Mouse (Mus musculus) layer of hippocampus, adult 11-12 months (tissue): Measurements from ENCODE around the gene Scyl1.
"Not testable (repeated sequence)": the region's sequence is repeated elsewhere in the genome, so short reads cannot be mapped to it uniquely, and the experiment has no call there.

Experiments used
- DNase-seq: peaks from one replicate; pipeline ENCODE4 v3.0.0; 2022; ENCODE audit warnings: low spot score

The Scyl1 gene

DNA sequence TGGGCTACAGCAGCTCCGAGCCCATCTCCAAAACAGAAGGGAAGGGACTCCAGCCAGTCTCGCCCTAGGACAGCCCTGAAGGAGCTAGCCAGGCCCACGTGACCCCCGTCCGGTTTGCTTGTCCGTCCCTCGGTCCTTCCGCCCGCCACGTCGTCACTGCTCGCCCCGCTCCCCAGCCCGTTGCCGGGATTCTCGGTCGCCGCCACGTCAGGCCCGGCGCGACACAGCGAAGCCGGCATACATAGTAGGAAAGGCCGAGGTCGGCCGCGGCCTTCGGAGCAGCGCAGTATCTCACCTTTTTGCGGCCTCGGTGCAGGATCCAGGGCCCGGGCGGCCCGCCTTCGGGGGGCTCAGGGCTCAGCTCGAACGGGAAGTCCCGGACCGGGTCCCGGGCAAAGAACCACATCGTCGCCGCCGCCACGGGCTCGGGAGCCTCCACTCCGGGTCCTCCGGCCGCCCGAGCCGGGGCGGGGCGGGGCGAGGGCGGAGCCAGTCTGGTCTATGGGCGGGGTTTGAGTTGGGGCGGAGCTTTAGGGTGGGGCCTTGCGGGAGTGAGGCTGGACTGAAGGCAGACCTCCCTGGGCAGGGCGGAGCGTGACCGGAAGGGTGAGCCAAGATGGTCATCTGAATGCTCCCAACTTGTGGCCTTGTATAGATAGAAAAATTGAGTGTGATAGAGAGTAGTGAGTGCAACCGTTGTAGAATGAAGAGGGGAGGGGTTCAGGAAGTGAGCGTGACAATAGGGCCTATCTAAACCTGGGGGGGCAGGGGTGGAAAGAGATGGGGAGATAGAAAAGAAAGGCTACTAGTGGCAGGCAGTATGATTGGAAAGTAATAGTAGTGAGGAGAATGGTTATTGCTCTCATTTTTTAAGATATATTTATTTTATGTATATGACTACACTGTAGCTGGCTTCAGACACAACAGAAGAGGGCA is at the start of gene Scyl1:
Scyl1 (minus strand) TSS at position 495 of the 936 bp plus-strand sequence.
- DNase-seq: peak; percentile 93

DNA sequence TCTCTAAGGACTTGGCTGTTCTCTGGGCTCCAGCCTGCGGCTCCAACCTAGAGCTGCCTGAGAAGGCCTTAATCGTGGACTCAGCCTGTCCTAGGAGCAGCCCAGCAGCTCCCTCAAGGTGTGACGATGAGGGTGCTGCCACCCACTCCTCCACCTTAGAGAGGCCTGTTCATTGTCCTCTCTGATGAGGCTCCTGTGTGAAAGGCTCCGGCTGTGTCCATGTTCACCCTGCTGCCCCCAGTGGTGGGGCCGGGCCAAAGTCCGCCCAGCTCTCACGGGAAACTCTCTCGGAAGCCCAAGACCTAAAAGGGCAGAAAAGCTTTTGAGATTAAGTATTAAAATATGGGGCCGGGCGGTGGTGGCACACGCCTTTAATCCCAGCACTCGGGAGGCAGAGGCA is 48.3 kb upstream of the Scyl1 start:
- DNase-seq: no peak

DNA sequence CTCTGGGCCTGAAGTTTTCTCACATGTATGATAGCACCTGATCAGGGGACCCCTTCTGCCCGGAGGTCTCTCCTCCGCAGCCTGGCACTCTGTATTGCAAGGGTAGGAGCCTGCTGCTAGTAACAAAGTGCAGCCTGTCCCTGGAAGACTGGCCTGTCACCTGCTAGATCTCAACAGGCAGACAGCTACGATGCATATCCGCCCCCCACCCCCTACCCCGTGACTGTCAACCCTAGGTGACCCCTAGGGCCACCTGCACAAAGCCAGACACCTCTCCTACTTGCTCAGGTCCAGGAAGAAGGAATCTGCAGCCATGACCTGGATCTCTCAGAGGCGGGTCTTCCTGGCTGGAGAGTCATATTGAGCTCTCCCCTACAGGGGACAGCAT is 47.4 kb upstream of the Scyl1 start:
- DNase-seq: no peak

- DNase-seq: peak; percentile 85
Observed at GRCm38 (mm10) chr19:5817703-5818589, 46.7 kb upstream of the Scyl1 start.

DNA sequence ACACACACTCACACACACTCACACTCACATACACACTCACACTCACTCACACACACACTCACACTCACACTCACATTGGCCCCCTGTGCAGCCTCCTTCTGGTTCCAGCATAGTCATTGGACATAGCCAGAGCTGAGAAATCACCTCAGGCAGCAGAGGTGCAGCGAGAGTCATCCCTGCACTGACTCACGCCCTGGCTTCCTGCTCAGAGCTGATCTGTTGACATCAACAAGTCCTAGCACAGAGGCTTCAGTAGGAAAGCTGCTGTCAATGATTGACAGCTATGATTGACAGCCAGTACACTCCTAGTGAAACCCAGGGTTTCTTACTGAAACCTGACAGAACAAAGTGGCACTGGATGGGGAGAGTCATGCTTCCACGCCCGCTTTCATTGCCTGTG is 44.7 kb upstream of the Scyl1 start:
- DNase-seq: no peak

GRCm38 (mm10) chr19:5815010-5815409 is 43.8 kb upstream of the Scyl1 start:
- no peak for DNase-seq

GRCm38 (mm10) chr19:5814048-5814447 is 42.8 kb upstream of the Scyl1 start:
- DNase-seq: not testable (repeated sequence)

- DNase-seq: no peak
Observed at GRCm38 (mm10) chr19:5813567-5813966, 42.3 kb upstream of the Scyl1 start.

DNA sequence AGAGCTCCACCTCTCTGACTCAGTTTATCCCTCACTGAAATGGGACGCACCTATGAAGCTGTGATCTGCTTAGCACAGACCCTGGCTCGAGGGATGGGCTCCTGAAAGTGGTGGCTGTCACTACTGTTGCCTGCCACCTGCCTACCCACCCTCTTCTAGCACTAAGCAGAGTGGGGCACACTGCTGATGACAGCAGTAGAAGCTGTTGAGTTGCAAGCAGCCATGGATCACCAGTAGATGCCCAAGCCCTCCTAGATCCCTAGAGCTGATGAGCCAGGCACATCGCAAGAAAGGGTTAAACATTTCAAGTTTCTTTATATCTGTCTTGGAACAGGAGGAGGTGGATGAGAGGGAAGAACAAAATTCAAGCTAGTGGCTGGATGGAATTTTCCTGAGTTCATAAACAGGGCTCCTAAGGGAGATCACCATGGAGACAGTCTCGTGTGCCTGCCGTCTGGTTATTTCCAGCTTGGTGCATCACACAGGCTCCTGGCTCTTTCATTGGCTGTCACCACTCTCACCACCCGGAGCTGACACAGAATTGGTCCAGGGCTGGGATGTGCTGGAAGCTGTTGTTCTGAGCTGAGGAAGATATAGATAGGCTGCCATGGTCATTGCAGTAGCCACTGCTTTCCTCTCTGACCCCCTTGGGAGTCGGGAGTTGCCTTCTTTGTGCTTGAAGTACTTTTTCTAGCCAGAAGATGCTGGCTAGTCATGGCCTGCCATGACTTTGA is 40.7 kb upstream of the Scyl1 start:
- peak; percentile 93 for DNase-seq

DNA sequence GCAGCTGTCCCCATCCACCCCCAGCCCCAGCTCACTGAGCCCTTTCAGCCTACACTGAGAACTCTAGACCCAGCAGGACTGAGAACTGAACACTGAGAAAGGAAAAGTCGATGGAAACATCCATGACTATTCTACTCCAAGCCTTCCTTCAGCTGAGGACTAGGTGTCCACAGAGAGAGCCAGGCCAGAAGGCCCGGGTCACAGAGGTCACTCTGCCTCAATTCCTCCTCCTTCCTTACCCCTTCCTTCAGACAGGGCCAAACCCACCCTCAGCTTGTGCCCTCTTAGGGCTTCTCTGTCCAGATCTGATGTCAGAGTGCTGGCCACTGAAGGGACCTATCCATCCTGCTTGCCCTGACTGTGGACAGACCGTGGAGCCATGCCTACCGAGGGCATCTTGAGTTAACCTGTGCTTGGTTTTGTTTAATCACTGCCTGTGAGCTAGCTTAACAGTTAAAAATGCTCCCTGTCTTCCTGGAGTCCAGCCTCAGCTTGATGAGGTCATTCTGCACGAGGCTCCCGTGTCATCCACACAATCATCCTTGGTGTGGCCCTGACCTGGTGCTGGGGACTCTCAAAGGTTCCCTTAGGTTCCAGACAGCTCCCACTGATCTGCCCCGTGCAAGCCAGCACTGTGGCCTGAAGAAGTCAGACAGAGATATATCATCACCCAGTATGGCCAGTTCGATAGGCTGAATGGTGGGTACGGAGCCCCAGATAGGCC is 39.8 kb upstream of the Scyl1 start:
- DNase-seq: no peak

- no peak for DNase-seq
Observed at GRCm38 (mm10) chr19:5810103-5810839, 39.1 kb upstream of the Scyl1 start.

DNA sequence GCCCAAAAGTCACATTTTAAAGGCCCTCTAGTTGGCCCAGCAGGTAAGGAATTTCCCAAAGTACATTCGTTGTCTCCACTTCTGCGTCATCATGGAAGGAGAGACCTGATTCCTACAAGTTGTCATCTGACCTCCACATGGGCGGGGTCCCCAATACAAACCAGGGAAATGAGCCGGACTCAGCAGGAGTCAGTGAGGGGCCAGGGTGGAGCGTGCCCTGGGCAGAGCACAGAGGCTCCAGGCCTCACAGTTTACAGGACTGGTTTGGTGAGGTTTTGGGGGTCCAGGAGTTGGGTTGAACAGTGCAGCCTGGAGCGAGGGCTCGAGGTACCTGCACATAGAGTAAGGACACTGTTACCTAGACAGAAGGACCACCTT is 38.5 kb upstream of the Scyl1 start:
- no peak for DNase-seq

DNA sequence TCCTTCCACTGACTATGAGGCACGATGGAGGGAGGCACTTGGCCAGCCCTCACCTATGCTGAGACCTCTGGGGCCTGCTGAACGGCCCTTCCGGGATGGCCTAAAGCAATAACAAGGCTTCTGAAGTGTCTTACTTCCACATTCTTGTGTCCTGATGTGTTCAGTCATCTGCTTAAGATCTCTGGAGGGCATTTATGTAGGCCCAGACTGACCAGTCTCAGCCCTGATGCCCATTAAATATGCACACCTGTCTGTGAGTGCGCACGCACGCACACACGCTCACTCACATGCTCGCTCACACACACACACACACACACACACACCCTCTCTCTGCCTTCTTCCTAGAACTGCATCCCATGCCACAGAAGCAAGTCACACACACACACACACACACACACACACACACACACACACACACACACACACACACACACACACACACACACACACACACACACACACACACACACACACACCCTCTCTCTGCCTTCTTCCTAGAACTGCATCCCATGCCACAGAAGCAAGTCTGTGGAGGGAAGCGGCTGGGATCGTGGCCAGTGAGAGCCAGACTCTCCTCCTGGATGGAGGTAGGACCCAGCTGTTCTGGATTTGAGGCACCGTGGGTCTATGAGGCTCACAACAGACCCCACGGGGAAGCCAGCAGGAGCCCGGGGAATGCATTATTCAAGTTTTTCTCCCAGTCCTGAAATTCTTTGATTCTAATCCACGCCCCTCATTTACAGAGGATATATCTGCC is 37.9 kb upstream of the Scyl1 start:
- DNase-seq: no peak

DNA sequence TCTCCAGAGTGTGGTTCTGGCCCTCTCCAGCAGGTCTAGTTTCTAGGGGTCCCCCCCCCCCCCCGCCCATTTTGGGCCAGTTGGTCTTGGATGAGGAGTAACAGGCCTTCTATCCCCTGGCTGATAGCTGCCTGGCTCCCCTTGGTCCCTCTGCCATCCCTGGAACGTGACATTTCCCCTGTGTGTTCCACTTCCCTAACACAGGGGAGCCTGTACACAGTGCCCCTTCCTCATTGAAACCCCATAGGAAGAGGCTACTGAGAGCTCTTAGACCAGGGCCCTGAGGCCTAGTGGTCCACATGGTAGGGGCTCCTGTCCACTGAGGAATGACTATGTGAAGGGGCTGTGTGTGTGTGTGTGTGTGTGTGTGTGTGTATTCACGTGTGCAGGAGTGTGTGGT is 36.5 kb upstream of the Scyl1 start:
- no peak for DNase-seq

DNA sequence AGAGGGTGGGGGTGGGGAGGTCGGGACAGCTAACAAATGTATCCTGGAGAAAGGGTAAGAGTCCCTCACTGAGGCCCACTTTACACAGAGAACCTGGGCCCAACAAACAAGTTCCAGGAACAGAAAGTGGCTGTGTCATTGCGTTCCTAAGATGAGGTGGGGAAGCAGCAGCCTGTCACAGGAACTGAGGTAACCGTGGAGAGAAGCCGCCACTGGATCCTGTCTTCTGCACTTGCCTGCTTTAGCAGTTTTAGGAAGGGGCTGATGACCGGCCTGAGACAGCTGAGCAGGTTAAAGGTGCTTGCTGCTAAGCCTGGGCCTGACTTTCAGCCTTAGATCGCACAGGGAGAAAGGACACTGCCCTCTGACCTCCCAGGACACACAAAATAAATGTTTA is 35.6 kb upstream of the Scyl1 start:
- no peak for DNase-seq

GRCm38 (mm10) chr19:5806051-5806808 is 35.0 kb upstream of the Scyl1 start:
- DNase-seq: no peak

- peak; percentile 57 for DNase-seq
Observed at GRCm38 (mm10) chr19:5804371-5804899, 33.2 kb upstream of the Scyl1 start.

DNA sequence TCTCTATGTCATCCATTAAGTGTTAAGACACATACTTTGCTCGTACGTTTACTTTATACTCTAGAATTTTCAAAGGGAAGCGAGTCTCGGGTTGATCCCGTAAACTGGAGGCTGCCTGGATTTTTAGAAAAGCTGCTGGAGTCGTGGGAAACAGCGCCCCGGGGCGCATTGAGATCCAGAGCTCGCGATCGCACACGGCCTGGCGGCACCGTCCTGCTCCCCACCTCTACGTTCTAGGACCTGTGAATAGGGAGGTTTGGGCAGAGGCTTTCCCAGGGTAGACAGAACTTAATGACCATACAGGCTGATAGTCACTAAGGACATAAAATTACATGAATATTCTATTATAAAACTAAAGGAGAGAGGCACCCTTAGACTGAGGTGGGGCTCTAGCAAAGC is 32.7 kb upstream of the Scyl1 start:
- DNase-seq: no peak
